Mouse (Mus musculus) induced T-regulatory cell, adult 2 months (primary cell): Measurements from ENCODE around the gene Proser3.
A peak's percentile ranks its signal among the peaks of the same experiment; 100 is the strongest.

Experiments used
- DNase-seq: peaks from one replicate; pipeline ENCODE4 v3.0.0-alpha.2; 2012; ENCODE audit warnings: low read depth

The Proser3 gene

DNA sequence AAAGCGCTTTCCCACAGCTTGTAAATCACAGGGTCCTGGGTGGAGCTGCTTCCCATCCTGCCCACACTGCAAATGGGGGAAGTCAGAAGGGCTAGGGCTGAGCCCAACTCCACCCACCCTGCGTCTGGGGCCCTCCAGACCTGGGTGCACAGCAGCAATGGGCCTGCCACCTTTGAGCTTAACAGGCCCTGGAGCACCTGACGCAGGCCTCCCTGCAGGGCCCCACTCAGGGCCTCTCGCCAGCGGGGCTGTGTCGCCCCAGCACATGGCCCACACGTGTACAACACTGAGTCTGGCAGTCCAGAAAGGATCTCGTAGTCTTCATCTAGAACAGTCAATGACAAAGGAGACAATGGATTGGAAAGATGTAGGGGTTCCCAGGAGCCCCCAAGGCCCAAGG is 27.9 kb upstream of the Proser3 start:
- no peak for DNase-seq

DNA sequence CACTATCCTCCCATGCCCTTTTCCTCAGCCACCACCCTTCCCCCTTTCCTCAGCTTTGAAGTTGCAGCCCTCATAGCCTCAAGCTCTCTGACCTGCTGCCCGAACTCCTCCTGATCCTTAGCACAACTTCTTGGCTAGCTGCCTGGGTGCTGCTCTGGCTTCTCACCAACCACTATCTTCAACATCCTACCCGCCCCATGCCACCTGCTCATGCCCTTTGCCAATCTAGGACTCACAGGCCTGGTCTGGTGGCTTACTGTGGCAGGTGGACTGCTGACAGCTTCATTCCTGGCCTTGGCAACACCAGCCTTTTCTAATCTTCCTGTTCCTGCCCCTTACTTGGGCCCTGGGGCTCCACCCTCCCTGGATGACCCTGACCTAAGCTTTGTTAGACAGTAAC is 20.9 kb upstream of the Proser3 start:
- no peak for DNase-seq

GRCm38 (mm10) chr7:30572389-30572788 is 20.3 kb upstream of the Proser3 start:
- DNase-seq: no peak

GRCm38 (mm10) chr7:30567555-30567954 is 15.5 kb upstream of the Proser3 start:
- DNase-seq: no peak

- DNase-seq: no peak
Observed at GRCm38 (mm10) chr7:30566033-30566432, 13.9 kb upstream of the Proser3 start.

DNA sequence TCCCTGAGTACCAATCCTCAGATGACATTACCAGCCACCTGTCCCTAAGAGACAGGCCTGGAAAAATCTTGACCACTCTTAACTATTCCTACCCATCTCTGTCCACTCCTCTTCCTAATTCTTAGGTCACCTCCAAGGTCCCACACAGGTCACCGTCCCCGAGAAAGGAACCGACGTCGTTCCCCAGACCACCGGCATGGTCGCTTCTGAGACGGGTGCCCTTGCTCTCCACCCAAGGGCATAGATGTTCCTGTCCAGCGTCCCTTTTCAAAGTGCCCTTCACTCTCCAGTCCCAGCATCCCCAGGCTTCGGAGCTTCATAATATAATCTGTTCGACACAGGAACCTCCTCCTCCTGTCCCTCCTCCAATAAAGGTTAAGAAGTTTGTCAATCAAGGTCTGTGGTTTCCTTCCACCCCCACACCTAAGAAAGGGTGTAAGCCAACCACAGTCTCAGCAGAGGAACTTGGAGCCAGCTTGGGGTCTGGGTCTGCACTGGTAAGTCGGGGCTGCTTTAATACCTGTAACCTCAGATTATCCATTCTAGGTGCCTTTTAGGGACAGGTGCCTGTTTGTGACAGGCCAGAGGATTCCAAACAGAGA is 13.0 kb upstream of the Proser3 start, which contains the start of gene Igflr1:
Gene Igflr1, plus strand, starts transcription at position 458 of the 602 bp plus-strand sequence.
- DNase-seq: peak; percentile 76

GRCm38 (mm10) chr7:30563906-30564280 is 11.8 kb upstream of the Proser3 start:
- peak; percentile 93 for DNase-seq

GRCm38 (mm10) chr7:30563117-30563905 is 11.2 kb upstream of the Proser3 start, which contains the start of the genes U2af1l4, Gm49396 and Psenen:
Gene U2af1l4 (plus strand): TSS chr7:30563301.
Gene Gm49396 (plus strand): TSS chr7:30563344.
Gene Psenen (minus strand): TSS chr7:30563627.
- peak; percentile 100 for DNase-seq

GRCm38 (mm10) chr7:30562526-30563116 is 10.5 kb upstream of the Proser3 start:
- DNase-seq: no peak

GRCm38 (mm10) chr7:30560296-30560695 is 8.2 kb upstream of the Proser3 start:
- DNase-seq: no peak

DNA sequence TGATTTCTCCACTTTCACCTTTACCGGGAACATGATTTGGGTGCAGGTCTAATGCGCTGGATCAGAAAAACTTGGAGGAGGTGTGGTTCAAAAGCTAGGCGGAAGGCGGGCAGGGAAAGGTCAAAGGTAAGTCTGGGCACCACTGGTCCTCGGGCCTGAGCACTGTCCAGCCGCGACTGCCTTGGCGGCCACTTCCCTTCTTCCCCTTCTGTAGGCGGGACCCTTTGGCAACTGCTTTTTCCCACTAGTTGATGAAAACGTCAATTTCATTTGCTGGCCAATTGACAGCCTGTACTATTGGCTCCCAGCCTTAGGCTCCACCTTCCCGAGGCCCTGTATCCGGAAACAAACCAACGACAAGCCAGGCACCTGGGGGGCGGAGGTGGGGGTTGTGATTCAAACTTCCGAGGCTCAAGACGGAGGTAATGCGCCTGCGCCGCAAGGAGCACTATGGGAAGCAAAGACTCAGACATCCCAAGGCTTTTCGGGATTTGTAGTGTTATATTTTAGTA is 7.4 kb upstream of the Proser3 start, which contains the start of gene Lin37:
Gene Lin37, minus strand, starts transcription at position 396 of the 512 bp plus-strand sequence.
- peak; percentile 96 for DNase-seq

DNA sequence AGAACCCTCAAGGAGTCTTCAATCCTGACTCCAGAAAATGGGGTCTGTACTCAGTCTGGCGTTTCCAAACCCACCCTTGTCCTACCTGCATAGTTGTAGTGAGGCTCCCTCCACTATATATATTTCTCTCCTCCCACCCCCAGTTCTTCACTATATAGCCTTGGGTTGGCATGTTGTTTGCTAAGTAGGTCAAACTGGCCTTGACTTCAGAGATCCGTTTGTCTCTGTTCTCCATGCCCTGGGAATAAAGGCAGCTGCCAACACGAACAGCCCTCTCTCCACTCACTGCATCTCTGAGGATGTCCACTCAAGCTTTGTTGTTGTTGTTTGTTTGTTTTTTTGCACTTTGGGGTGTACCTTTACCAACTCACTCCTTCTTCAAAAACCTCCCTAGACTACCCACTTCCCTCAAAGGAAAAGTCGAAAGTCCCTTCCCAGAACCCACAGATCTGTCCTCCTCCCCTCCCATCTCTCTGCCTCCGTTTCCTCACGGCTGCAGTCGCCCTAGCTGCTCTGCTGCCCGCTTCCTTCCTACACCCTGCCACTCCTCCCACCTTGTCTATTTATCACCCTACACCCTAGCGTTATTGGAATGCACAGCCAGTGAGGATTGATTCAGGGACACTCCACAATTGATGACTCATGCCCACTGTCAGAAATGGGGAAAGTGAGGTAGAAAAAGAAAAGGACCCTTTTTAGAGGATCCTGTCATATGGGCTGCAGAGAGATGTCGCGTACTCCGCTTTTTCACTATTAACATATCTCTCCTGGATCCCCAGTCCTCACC is 6.8 kb upstream of the Proser3 start:
- DNase-seq: peak; percentile 53

- DNase-seq: no peak
Observed at GRCm38 (mm10) chr7:30557901-30558514, 5.9 kb upstream of the Proser3 start.

DNA sequence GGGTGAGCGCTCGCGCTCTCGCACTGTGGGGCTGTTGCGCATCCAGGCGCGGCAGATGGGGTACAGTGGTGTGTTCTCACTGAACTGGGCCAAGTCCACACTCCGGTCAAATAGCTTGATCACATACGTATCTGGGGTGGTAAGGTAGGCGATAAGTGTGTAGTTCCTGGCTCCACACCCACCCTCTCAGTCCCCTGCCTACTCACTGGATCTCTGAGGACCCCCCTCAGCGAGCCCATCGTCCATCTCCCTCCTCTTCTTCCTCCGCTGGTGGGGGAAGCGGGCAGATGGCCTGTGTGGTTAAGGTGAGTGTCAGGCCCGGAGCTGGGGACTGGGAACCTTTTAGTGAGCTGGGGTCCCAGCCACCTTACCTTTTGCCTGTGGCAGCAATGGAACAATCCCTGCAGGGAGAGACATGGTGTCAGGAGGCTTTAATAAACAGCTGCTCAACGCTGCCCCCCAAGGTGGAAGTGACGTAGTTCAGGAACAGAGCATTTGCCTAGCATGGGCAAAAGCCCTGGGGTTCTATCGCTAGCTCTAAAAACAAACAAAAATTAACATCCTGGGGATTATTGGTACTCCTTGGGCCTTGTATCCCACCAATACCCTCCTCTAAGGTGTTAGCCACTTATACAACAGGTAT is 4.9 kb upstream of the Proser3 start:
- peak; percentile 59 for DNase-seq

- no peak for DNase-seq
Observed at GRCm38 (mm10) chr7:30553810-30554584, 1.9 kb upstream of the Proser3 start.

GRCm38 (mm10) chr7:30553021-30553589 is 1.0 kb upstream of the Proser3 start:
- DNase-seq: peak; percentile 60

- DNase-seq: no peak
Observed at GRCm38 (mm10) chr7:30551445-30552101, 526 bp downstream of the Proser3 start.

DNA sequence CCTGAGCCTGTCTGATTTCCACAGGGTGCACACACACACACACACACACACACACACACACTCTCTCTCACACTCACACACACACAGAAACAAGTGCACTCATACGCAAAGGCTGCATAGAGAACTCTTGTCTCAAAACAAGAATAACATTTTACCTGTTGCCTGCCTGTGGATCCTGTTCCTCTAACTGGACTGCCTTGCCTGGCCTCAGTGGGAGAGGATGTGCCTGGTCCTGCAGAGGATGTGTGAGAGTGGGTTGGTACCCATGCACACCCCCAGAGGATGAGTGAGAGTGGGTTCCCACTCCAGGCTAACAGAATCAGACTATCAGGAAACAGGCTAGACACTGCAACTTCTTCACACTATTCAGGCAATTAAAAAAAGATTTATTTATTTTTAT is 1.5 kb downstream of the Proser3 start:
- no peak for DNase-seq

DNA sequence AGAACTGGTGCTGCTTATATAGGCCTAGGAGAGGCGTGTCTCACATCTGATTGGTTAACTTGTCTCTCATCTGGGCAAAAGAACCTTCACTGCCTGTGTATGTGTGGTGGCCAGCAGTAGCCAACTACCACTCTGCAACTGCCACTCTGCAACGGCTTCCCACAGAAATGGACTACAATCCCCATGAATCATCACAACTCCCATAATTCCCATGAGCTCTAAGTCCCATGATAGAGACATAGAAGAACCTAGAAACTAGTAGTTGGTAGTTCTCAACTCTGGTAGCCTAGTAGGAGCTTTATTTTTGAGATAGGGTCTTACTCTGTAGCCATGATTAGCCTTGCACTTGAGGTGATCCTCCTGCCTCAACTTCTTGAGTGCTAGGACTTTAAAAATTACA is 2.2 kb downstream of the Proser3 start:
- no peak for DNase-seq
